Mouse (Mus musculus) gastrocnemius, postnatal 10 days (tissue): ENCODE data around the gene 2310050C09Rik. TPM values are rescaled to one million over a fixed set of nuclear protein-coding genes. Genes with fewer than 3 reads are reported as not detected.
A peak's percentile ranks its signal among the peaks of the same experiment; 100 is the strongest.

Source experiments
- DNase-seq: peaks from one replicate; pipeline ENCODE4 v3.0.0; 2021; ENCODE audit warnings: mixed read lengths
- long read RNA-seq, 2 experiments: library from polyadenylated mRNA; stranded (forward); transcript quantifications; one replicate each; pipeline ENCODE4 v2.0.0; 2021
- total RNA-seq, 2 experiments: library from RNA; stranded (reverse); gene quantifications; 2 replicates each; pipeline ENCODE4 v1.2.3; 2021

The 2310050C09Rik gene
- not detected for total RNA-seq
- long read RNA-seq, experiment 1 = 0 reads
- long read RNA-seq, experiment 2 = 0 reads

GRCm38 (mm10) chr3:92870116-92870515, at the start of gene 2310050C09Rik:
2310050C09Rik (minus strand) TSS chr3:92870216.
- no peak for DNase-seq

- no peak for DNase-seq
Observed at GRCm38 (mm10) chr3:92907571-92907970, 37.6 kb upstream of the 2310050C09Rik start.

GRCm38 (mm10) chr3:92905182-92905581, 35.2 kb upstream of the 2310050C09Rik start:
- no peak for DNase-seq

DNA sequence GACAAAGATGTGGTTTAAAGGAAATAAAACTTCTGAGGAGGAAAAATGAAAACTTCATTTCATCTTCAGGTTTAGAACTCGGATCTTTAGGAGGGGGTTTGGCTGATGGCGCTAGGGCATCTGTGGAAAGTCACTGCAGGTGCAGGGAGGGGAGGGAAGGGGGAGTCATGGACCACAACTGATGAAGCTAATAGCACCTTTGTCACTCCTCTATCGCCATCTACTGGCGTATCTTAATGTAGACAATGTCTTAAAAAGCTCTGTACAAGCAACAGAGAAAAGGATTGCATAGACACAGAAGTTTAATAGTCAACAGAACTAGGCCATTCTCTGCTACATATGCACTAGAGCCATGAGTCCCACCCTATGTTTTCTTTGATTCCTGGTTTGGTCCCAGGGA, 33.6 kb upstream of the 2310050C09Rik start:
- DNase-seq = no peak

GRCm38 (mm10) chr3:92902992-92903391, 33.0 kb upstream of the 2310050C09Rik start:
- DNase-seq = peak; percentile 16

- DNase-seq = no peak
Observed at GRCm38 (mm10) chr3:92894489-92894888, 24.5 kb upstream of the 2310050C09Rik start.

GRCm38 (mm10) chr3:92894063-92894462, 24.0 kb upstream of the 2310050C09Rik start:
- no peak for DNase-seq

GRCm38 (mm10) chr3:92874180-92874579, 4.2 kb upstream of the 2310050C09Rik start:
- no peak for DNase-seq

DNA sequence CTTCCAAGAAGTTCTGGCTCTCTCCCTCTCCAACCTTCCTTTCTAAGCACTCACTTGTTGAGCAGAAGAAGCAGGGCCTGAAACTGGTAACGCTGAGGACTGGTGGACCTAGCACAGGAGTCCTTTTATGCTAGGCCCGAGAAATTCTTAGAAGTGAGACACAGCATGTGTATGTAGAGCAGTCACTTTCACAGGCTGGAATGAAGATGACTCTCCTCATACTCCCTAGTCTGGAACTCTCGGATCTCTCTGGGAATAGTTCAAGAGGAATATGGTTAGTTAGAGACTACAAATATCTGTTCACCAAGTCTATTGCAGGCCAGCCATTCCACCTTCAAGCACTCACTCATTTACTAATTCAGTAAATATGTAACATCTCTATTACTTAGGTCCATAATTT, 18.8 kb downstream of the 2310050C09Rik start, which contains the start of gene Lce1l:
Gene Lce1l (minus strand): TSS at position 101 of the 400 bp plus-strand sequence.
- DNase-seq = no peak

- DNase-seq = no peak
Observed at GRCm38 (mm10) chr3:92827108-92827507, 42.9 kb downstream of the 2310050C09Rik start, which contains the start of gene Kprp. Kprp (minus strand) TSS chr3:92827247.

DNA sequence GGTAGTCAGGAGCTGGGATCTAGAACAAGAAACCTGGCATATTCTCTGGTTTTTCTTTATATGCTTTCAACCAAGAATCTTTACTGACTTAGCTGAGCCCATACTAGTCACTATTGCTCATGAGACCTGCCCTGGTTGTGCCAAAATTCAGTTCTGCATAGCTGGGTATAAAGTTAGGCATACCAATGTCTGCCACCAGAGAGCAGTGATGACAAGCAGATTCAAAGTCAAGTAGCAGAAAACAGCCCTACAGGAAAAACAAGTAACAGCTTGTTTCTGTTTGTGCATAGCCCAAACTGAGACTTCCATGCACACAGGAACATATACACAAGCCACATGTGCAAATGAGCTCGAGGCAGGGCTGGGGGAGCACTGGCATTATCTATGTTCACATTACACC, 44.2 kb downstream of the 2310050C09Rik start:
- DNase-seq = no peak

Other genes with a start within 250 kb of the 2310050C09Rik start
- gene Lce6a, start 248.6 kb downstream of the 2310050C09Rik start, total RNA-seq = not detected
- gene Lce1a1, start 221.9 kb downstream of the 2310050C09Rik start, total RNA-seq = not detected
- not detected for gene Lce1b, start 213.3 kb downstream of the 2310050C09Rik start, total RNA-seq
- gene Lce1a2, start 199.9 kb downstream of the 2310050C09Rik start, total RNA-seq = not detected
- not detected for gene Lce1c, start 191.0 kb downstream of the 2310050C09Rik start, total RNA-seq
- not detected for gene Lce1d, start 183.0 kb downstream of the 2310050C09Rik start, total RNA-seq
- not detected for gene Lce1e, start 161.1 kb downstream of the 2310050C09Rik start, total RNA-seq
- gene Lce1f, start 149.9 kb downstream of the 2310050C09Rik start, total RNA-seq = not detected
- not detected for gene Gm38119, start 131.1 kb downstream of the 2310050C09Rik start, total RNA-seq
- not detected for gene Lce1g, start 117.9 kb downstream of the 2310050C09Rik start, total RNA-seq
- gene Lce1h, start 105.2 kb downstream of the 2310050C09Rik start, total RNA-seq = not detected
- gene Lce1i, start 91.3 kb downstream of the 2310050C09Rik start, total RNA-seq = not detected
- gene Lce1j, start 79.7 kb downstream of the 2310050C09Rik start, total RNA-seq = not detected
- not detected for gene Lce1k, start 62.3 kb downstream of the 2310050C09Rik start, total RNA-seq
- not detected for gene Kprp, start 43.0 kb downstream of the 2310050C09Rik start, total RNA-seq
- not detected for gene Lce1l, start 18.9 kb downstream of the 2310050C09Rik start, total RNA-seq
- gene Lce3a, start 56.0 kb upstream of the 2310050C09Rik start, total RNA-seq = not detected
- not detected for gene Lce3b, start 62.8 kb upstream of the 2310050C09Rik start, total RNA-seq
- gene Lce3c, start 74.3 kb upstream of the 2310050C09Rik start, total RNA-seq = not detected
- not detected for gene Lce3d, start 87.2 kb upstream of the 2310050C09Rik start, total RNA-seq
- not detected for gene Lce3e, start 96.8 kb upstream of the 2310050C09Rik start, total RNA-seq
- not detected for gene Lce3f, start 122.0 kb upstream of the 2310050C09Rik start, total RNA-seq
- not detected for gene Crct1, start 145.5 kb upstream of the 2310050C09Rik start, total RNA-seq
- not detected for gene Lce1m, start 148.8 kb upstream of the 2310050C09Rik start, total RNA-seq
- gene Gm4858, start 198.6 kb upstream of the 2310050C09Rik start, total RNA-seq = not detected